Mouse (Mus musculus) forebrain, embryonic 16.5 days (tissue): ENCODE measurements around the gene Scimp. TPM values are rescaled to one million over a fixed set of nuclear protein-coding genes. Genes with fewer than 3 reads are reported as not detected.

Experiments
- ATAC-seq: fragments of 200-750 bp; cut with Nextera tagmentation; 2 replicates; pipeline ENCODE4 v1.8.0; 2017; ENCODE audit warnings: mild to moderate bottlenecking, moderate library complexity
- H3K27ac ChIP-seq: fragments of 300-500 bp; sonication (generic); 2 replicates; pipeline ENCODE4 v1.5.1; 2014; ENCODE audit warnings: low read length, control low read depth
- H3K27me3 ChIP-seq: fragments of 300-500 bp; sonication (generic); replicated peaks from 2 replicates; pipeline ENCODE4 v1.6.1; 2014; ENCODE audit warnings: low read length; ENCODE audit not compliant: control insufficient read depth, insufficient read depth
- H3K36me3 ChIP-seq: fragments of 300-500 bp; sonication (generic); 2 replicates; pipeline ENCODE4 v1.6.1; 2014; ENCODE audit not compliant: control insufficient read depth, insufficient read depth
- H3K4me1 ChIP-seq: fragments of 300-500 bp; sonication (generic); replicated peaks from 2 replicates; pipeline ENCODE4 v1.6.1; 2014; ENCODE audit warnings: low read length; ENCODE audit not compliant: control insufficient read depth, insufficient read depth
- H3K4me2 ChIP-seq: fragments of 300-500 bp; sonication (generic); 2 replicates; pipeline ENCODE4 v1.6.1; 2014; ENCODE audit warnings: mild to moderate bottlenecking, low read length, control low read depth
- H3K4me3 ChIP-seq: fragments of 300-500 bp; sonication (generic); replicated peaks from 2 replicates; pipeline ENCODE4 v1.5.1; 2014; ENCODE audit warnings: mild to moderate bottlenecking, low read length, control low read depth
- H3K9ac ChIP-seq: fragments of 300-500 bp; sonication (generic); replicated peaks from 2 replicates; pipeline ENCODE4 v1.6.1; 2014; ENCODE audit warnings: low read depth, low read length, control low read depth
- H3K9me3 ChIP-seq: fragments of 300-500 bp; sonication (generic); 2 replicates; pipeline ENCODE4 v1.6.1; 2016; ENCODE audit warnings: low read length; ENCODE audit not compliant: control insufficient read depth
- WGBS: fragments of 180-500 bp; shearing (Covaris S2); extraction: QIAGEN DNeasy Blood & Tissue Kit; methylation state at CpG from one replicate; pipeline ENCODE4 v1.1.7; 2014; 5-methylcytosine and 5-hydroxymethylcytosine counted together
- polyA plus RNA-seq: library from polyadenylated mRNA; unstranded; fragments of >200 nt; fragmentation: Nextera tagmentation; extraction: Ambion mirVana; gene quantifications from 2 replicates; pipeline ENCODE4 v1.2.1, GENCODE M21; 2015

Scimp gene
- polyA plus RNA-seq, 1 experiment from 2014 or later = not detected

DNA sequence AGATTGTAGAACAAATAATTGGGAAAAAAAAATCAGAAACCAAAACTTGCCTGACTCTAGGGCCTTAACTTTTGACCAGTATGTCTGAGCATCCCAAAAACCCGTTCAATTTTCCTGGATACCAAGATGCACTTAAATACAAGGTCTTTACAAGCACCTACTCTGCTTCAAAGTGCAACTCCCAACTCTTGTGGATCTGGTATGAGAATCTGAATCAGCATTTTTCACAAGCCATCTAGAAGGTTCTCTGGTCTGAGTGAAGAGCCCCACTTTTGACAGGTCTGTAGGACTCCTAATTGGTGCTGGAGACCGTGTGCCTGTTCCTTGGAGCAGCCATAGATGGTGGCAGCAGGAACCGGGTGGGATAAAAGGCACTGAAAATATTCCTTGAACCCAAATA lies 8.0 kb downstream of the Scimp start:
- H3K4me1 ChIP-seq = no peaks in the 10 kb centered on the region
- no peaks in the 10 kb centered on the region for H3K27me3 ChIP-seq
- no peaks in the 10 kb centered on the region for H3K36me3 ChIP-seq
- H3K9ac ChIP-seq = no peak overlapping the region
- WGBS = 75% methylated on average over 3 of the region's 3 CpGs
- no peaks in the 10 kb centered on the region for H3K9me3 ChIP-seq
- no peak overlapping the region for H3K4me2 ChIP-seq
- no peak for ATAC-seq
- H3K27ac ChIP-seq = no peak overlapping the region
- H3K4me3 ChIP-seq = no peak overlapping the region

DNA sequence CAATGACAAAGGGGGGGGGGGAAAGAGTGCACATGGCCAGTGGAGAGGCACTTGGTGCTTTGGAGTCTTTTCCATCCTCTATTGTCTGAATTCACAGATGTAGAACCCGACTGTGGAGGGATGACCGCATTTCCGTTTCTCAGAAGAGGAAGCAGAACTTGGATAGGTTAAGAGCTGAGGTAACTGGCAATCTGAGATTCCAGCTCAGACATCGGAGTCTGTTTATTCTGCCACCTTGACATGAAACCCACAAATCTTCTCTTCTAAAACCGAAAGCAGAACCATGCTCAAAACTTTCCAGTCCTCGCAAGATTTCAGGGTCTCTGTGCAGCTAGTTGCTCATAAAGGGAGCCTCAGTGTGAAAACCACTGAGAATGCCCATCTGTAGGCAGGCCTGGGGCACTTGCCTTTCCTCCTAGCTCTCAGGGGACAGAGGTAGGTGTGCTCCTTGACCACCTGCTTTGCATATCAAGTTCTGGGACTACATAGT lies 8.6 kb downstream of the Scimp start:
- Histone ChIP-seq H3K36me3 (no peaks in the 10 kb centered on the region), H3K9me3 (no peaks in the 10 kb centered on the region), H3K9ac (no peak overlapping the region), H3K27me3 (no peaks in the 10 kb centered on the region), H3K4me3 (no peak overlapping the region), H3K4me2 (no peak overlapping the region), H3K4me1 (no peaks in the 10 kb centered on the region), H3K27ac (no peak overlapping the region)
- WGBS = 86% methylated on average over 6 of the region's 6 CpGs
- no peak for ATAC-seq

GRCm38 (mm10) chr11:70802865-70803261 lies 9.5 kb downstream of the Scimp start:
- Histone ChIP-seq H3K9me3 (no peaks in the 10 kb centered on the region), H3K36me3 (no peaks in the 10 kb centered on the region), H3K27ac (no peak overlapping the region), H3K9ac (no peak overlapping the region), H3K27me3 (no peaks in the 10 kb centered on the region), H3K4me1 (no peaks in the 10 kb centered on the region), H3K4me3 (no peak overlapping the region), H3K4me2 (no peak overlapping the region)
- no peak for ATAC-seq
- 74% methylated on average over 2 of the region's 2 CpGs for WGBS

GRCm38 (mm10) chr11:70802208-70802864 lies 10.1 kb downstream of the Scimp start:
- H3K4me3 ChIP-seq = no peak overlapping the region
- WGBS = 89% methylated on average over 2 of the region's 2 CpGs
- no peak for ATAC-seq

DNA sequence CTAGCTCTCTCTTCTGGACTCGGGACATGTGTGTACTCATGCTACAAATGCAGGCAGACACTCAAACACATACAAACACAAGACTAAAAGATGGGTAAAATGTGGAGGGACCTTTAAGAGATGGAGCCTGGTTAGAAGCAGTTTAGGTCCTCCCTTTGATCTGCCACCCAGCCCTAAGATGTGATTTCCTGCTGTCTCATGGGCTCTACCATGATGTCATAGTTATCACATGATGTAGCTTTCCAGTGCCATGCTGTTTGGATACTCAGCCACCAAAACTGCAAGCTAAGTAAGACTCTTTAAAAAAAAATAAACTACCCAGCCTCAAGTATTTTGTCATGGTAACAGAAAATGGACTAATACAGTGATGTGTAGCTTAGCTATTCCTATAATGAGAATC lies 20.0 kb downstream of the Scimp start:
- WGBS = 95% methylated on average over 1 of the region's 1 CpGs
- Histone ChIP-seq H3K9me3 (no peaks in the 10 kb centered on the region), H3K4me2 (no peak overlapping the region), H3K4me3 (no peak overlapping the region), H3K27ac (no peak overlapping the region), H3K27me3 (no peaks in the 10 kb centered on the region), H3K36me3 (no peaks in the 10 kb centered on the region), H3K4me1 (no peaks in the 10 kb centered on the region), H3K9ac (no peak overlapping the region)
- ATAC-seq = no peak

More at GRCm38 (mm10) chr11:70802208-70802864, 10.1 kb downstream of the Scimp start:
- H3K4me1 ChIP-seq = no peaks in the 10 kb centered on the region
- no peak overlapping the region for H3K27ac ChIP-seq
- H3K4me2 ChIP-seq = no peak overlapping the region
- H3K9me3 ChIP-seq = no peaks in the 10 kb centered on the region
- H3K36me3 ChIP-seq = no peaks in the 10 kb centered on the region
- H3K27me3 ChIP-seq = no peaks in the 10 kb centered on the region
- no peak overlapping the region for H3K9ac ChIP-seq

DNA sequence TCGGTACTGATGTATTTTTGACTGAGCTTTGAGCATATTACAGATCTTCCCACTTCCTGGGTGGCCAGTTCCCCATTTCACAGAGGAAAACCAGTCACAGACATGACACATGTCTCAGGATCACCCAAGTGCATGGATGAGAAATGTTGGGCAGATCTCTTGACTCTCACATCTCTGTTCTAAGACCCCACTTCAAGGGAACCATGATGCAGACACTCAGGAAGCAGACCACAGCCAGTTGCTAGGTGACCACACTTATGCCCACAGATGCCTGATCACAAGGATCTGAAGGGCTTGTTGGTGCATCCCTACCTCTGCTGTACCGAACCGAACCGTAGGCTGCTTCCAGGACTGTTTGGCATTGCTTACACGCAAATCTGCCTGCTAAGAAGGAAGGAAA lies 20.7 kb downstream of the Scimp start:
- H3K9ac ChIP-seq = no peak overlapping the region
- H3K27ac ChIP-seq = no peak overlapping the region
- WGBS = 88% methylated on average over 5 of the region's 5 CpGs
- H3K4me2 ChIP-seq = no peak overlapping the region
- H3K4me1 ChIP-seq = no peaks in the 10 kb centered on the region
- H3K27me3 ChIP-seq = no peaks in the 10 kb centered on the region
- H3K36me3 ChIP-seq = no peaks in the 10 kb centered on the region
- no peak overlapping the region for H3K4me3 ChIP-seq
- no peak for ATAC-seq
- H3K9me3 ChIP-seq = no peaks in the 10 kb centered on the region

- Histone ChIP-seq H3K4me2 (no peak overlapping the region), H3K9me3 (no peaks in the 10 kb centered on the region), H3K4me3 (no peak overlapping the region), H3K27ac (no peak overlapping the region), H3K27me3 (no peaks in the 10 kb centered on the region), H3K4me1 (no peaks in the 10 kb centered on the region), H3K36me3 (no peaks in the 10 kb centered on the region), H3K9ac (no peak overlapping the region)
- 71% methylated on average over 7 of the region's 7 CpGs for WGBS
- ATAC-seq = no peak
Measured at GRCm38 (mm10) chr11:70790874-70791551, 21.4 kb downstream of the Scimp start.

DNA sequence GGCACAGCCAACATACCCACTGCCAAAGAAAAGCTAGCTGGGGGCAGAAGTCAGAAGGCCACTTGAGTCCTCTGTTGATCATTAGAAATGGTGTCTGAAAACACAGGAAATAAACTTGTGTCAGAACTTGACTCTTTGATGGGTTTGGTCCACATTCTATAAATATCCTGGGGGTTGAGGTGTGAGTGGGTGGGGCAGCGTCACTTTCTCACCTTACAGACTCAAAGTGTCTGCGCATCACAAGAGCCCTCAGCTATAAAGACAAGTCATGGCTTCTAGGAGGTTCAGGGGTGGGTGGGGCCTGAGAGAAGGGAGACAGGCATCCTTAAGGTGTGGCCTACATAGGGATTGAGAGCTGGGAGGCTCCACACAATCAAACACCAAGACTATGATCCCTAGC lies 22.0 kb downstream of the Scimp start:
- 94% methylated on average over 2 of the region's 2 CpGs for WGBS
- no peaks in the 10 kb centered on the region for H3K9me3 ChIP-seq
- no peak overlapping the region for H3K9ac ChIP-seq
- H3K4me1 ChIP-seq = no peaks in the 10 kb centered on the region
- H3K36me3 ChIP-seq = no peaks in the 10 kb centered on the region
- no peak overlapping the region for H3K4me2 ChIP-seq
- H3K4me3 ChIP-seq = no peak overlapping the region
- no peak for ATAC-seq
- H3K27me3 ChIP-seq = no peaks in the 10 kb centered on the region
- H3K27ac ChIP-seq = no peak overlapping the region

DNA sequence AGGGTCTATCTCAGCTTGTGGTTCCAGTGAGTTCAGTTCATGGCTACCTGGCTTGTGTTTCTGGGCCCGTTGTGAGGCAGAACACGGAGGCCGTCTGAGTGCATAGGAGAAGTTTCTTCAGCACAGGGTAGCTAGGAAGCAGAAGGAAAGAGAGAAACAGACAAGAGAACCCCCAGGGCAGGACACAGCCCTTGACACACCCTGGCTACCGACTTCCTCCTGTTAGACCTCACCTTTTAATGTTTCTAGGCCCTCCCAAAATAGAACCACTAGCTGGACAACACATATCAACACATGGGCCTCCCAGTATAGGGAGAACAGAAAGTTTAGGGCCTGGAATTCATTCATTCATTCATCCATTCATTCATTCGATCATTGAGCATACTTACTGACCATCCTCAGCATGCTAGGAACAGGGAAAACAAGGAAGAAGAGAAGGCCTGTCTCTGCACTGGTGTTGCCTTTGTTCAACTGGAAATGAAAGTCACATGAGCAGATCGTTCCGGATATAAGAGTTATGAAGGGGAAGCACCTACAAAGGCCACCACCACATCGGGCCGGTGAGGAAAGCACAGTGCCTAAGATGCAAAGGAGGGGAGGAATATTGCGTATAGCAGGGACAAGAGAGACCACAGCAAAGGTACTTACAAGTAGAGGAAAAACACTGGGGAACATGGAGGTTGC lies 23.3 kb downstream of the Scimp start:
- no peak overlapping the region for H3K4me2 ChIP-seq
- H3K27me3 ChIP-seq = no peaks in the 10 kb centered on the region
- H3K4me1 ChIP-seq = no peaks in the 10 kb centered on the region
- 95% methylated on average over 10 of the region's 10 CpGs for WGBS
- no peaks in the 10 kb centered on the region for H3K9me3 ChIP-seq
- H3K27ac ChIP-seq = no peak overlapping the region
- no peak overlapping the region for H3K4me3 ChIP-seq
- no peak for ATAC-seq
- H3K36me3 ChIP-seq = no peaks in the 10 kb centered on the region
- no peak overlapping the region for H3K9ac ChIP-seq
